Mouse (Mus musculus): ENCODE results near the gene Gm21987.

The Gm21987 gene

GRCm38 (mm10) chr16:38371705-38372296, 25.0 kb downstream of the Gm21987 start:
- DNase-seq (ENCODE audit: low spot score), result no peak

GRCm38 (mm10) chr16:38372876-38373275, 26.0 kb downstream of the Gm21987 start:
- DNase-seq (ENCODE audit: low spot score), result no peak

- DNase-seq (ENCODE audit: low spot score), result no peak
Measured at GRCm38 (mm10) chr16:38373439-38373838, 26.6 kb downstream of the Gm21987 start.

GRCm38 (mm10) chr16:38373941-38374340, 27.1 kb downstream of the Gm21987 start:
- DNase-seq (ENCODE audit: low spot score), result no peak

GRCm38 (mm10) chr16:38374379-38375140, 27.7 kb downstream of the Gm21987 start:
- no peak for DNase-seq (ENCODE audit: low spot score)

GRCm38 (mm10) chr16:38375182-38375581, 28.3 kb downstream of the Gm21987 start:
- no peak for DNase-seq (ENCODE audit: low spot score)

GRCm38 (mm10) chr16:38376163-38376840, 29.5 kb downstream of the Gm21987 start:
- peak; percentile 41 for DNase-seq (ENCODE audit: low spot score)

GRCm38 (mm10) chr16:38376841-38377249, 30.0 kb downstream of the Gm21987 start:
- DNase-seq (ENCODE audit: low spot score), result no peak

GRCm38 (mm10) chr16:38377546-38377945, 30.7 kb downstream of the Gm21987 start:
- no peak for DNase-seq (ENCODE audit: low spot score)

GRCm38 (mm10) chr16:38378591-38378990, 31.8 kb downstream of the Gm21987 start:
- no peak for DNase-seq (ENCODE audit: low spot score)

- no peak for DNase-seq (ENCODE audit: low spot score)
Measured at GRCm38 (mm10) chr16:38379088-38379487, 32.2 kb downstream of the Gm21987 start.

- DNase-seq (ENCODE audit: low spot score), result no peak
Measured at GRCm38 (mm10) chr16:38379493-38379892, 32.7 kb downstream of the Gm21987 start.

GRCm38 (mm10) chr16:38379926-38380325, 33.1 kb downstream of the Gm21987 start:
- DNase-seq (ENCODE audit: low spot score), result no peak

- no peak for DNase-seq (ENCODE audit: low spot score)
Measured at GRCm38 (mm10) chr16:38383683-38384082, 36.8 kb downstream of the Gm21987 start.

- DNase-seq (ENCODE audit: low spot score), result no peak
Measured at GRCm38 (mm10) chr16:38385184-38385634, 38.4 kb downstream of the Gm21987 start.

GRCm38 (mm10) chr16:38385700-38386099, 38.9 kb downstream of the Gm21987 start:
- DNase-seq (ENCODE audit: low spot score), result no peak

GRCm38 (mm10) chr16:38387389-38387788, 40.5 kb downstream of the Gm21987 start:
- no peak for DNase-seq (ENCODE audit: low spot score)

GRCm38 (mm10) chr16:38388757-38389156, 41.9 kb downstream of the Gm21987 start:
- no peak for DNase-seq (ENCODE audit: low spot score)

GRCm38 (mm10) chr16:38389284-38389893, 42.5 kb downstream of the Gm21987 start:
- DNase-seq (ENCODE audit: low spot score), result no peak

GRCm38 (mm10) chr16:38390322-38390721, 43.5 kb downstream of the Gm21987 start:
- DNase-seq (ENCODE audit: low spot score), result no peak

GRCm38 (mm10) chr16:38392126-38392894, 45.5 kb downstream of the Gm21987 start:
- DNase-seq (ENCODE audit: low spot score), result no peak

- no peak for DNase-seq (ENCODE audit: low spot score)
Measured at GRCm38 (mm10) chr16:38394191-38394618, 47.4 kb downstream of the Gm21987 start.
